Mouse (Mus musculus) kidney, postnatal 0 days (tissue): ENCODE measurements around the gene D630039A03Rik. TPM values are rescaled to one million over a fixed set of nuclear protein-coding genes. Genes with fewer than 3 reads are reported as not detected.
A peak's percentile ranks its signal among the peaks of the same experiment; 100 is the strongest.

Experiments used
- ATAC-seq: fragments of 200-750 bp; cut with Nextera tagmentation; replicated peaks from 2 replicates; pipeline ENCODE4 v1.8.0; 2017; ENCODE audit warnings: low read depth, moderate number of reproducible peaks, moderate TSS enrichment, moderate library complexity; ENCODE audit not compliant: low FRiP score
- DNase-seq: peaks from one replicate; pipeline ENCODE4 v3.0.0-alpha.2; 2016; ENCODE audit warnings: low spot score
- H3K27ac ChIP-seq: fragments of 300-500 bp; sonication (generic); 2 replicates; pipeline ENCODE4 v1.5.1; 2014; ENCODE audit warnings: mild to moderate bottlenecking
- H3K27me3 ChIP-seq: fragments of 300-500 bp; sonication (generic); 2 replicates; pipeline ENCODE4 v1.6.1; 2014; ENCODE audit warnings: low read length, mixed read lengths; ENCODE audit not compliant: insufficient read depth
- H3K36me3 ChIP-seq: fragments of 300-500 bp; sonication (generic); 2 replicates; pipeline ENCODE4 v1.6.1; 2014; ENCODE audit warnings: low read length, mixed read lengths; ENCODE audit not compliant: insufficient read depth
- H3K4me1 ChIP-seq: fragments of 300-500 bp; sonication (generic); replicated peaks from 2 replicates; pipeline ENCODE4 v1.6.1; 2014; ENCODE audit warnings: antibody characterized with exemption, low read length, mixed read lengths; ENCODE audit not compliant: insufficient read depth
- H3K4me2 ChIP-seq: fragments of 300-500 bp; sonication (generic); 2 replicates; pipeline ENCODE4 v1.6.1; 2014; ENCODE audit warnings: mild to moderate bottlenecking, low read length, moderate library complexity, mixed read lengths
- H3K4me3 ChIP-seq: fragments of 300-500 bp; sonication (generic); replicated peaks from 2 replicates; pipeline ENCODE4 v1.5.1; 2014; ENCODE audit warnings: low read depth, low read length
- H3K9ac ChIP-seq: fragments of 300-500 bp; sonication (generic); 2 replicates; pipeline ENCODE4 v1.6.1; 2014; ENCODE audit warnings: low read depth, low read length
- H3K9me3 ChIP-seq: fragments of 300-500 bp; sonication (generic); replicated peaks from 2 replicates; pipeline ENCODE4 v1.6.1; 2016; ENCODE audit warnings: low read length, inconsistent platforms, mixed read lengths
- CTCF ChIP-seq: IDR thresholded peaks from 2 replicates; pipeline ENCODE4 v1.5.1; 2016; ENCODE audit warnings: antibody characterized with exemption, low read depth, mild to moderate bottlenecking, moderate library complexity
- WGBS: fragments of 180-500 bp; shearing (Covaris S2); extraction: QIAGEN DNeasy Blood & Tissue Kit; methylation state at CpG from one replicate; pipeline ENCODE4 v1.1.7; 2014; 5-methylcytosine and 5-hydroxymethylcytosine counted together
- polyA plus RNA-seq: library from polyadenylated mRNA; unstranded; fragments of >200 nt; fragmentation: Nextera tagmentation; extraction: Ambion mirVana; gene quantifications from 2 replicates; pipeline ENCODE4 v1.2.1, GENCODE M21; 2015

D630039A03Rik gene
- polyA plus RNA-seq, 1 experiment from 2014 or later = 2.3 TPM

GRCm38 (mm10) chr4:57934181-57934580 lies 18.1 kb upstream of the D630039A03Rik start:
- TF ChIP-seq CTCF = no peak
- Histone ChIP-seq H3K9me3 (0 out of 2 replicates have a peak, but pooled peaks cover 3% of the 10 kb centered on the region), H3K27ac (no peak overlapping the region), H3K36me3 (no peaks in the 10 kb centered on the region), H3K9ac (no peak overlapping the region), H3K4me3 (no peak overlapping the region), H3K4me1 (no peaks in the 10 kb centered on the region), H3K27me3 (no peaks in the 10 kb centered on the region), H3K4me2 (no peak overlapping the region)
- ATAC-seq (no peak), DNase-seq (no peak)
- WGBS = 78% methylated on average over 5 of the region's 5 CpGs

GRCm38 (mm10) chr4:57930559-57931170 lies 14.6 kb upstream of the D630039A03Rik start:
- Histone ChIP-seq H3K27ac (no peak overlapping the region), H3K4me3 (no peak overlapping the region), H3K27me3 (no peaks in the 10 kb centered on the region), H3K4me2 (no peak overlapping the region), H3K9ac (no peak overlapping the region), H3K9me3 (0 out of 2 replicates have a peak, but pooled peaks cover 3% of the 10 kb centered on the region), H3K36me3 (no peaks in the 10 kb centered on the region), H3K4me1 (no peaks in the 10 kb centered on the region)
- DNase-seq (no peak), ATAC-seq (no peak)
- TF ChIP-seq CTCF = no peak
- 75% methylated on average over 5 of the region's 5 CpGs for WGBS

- Histone ChIP-seq H3K9me3 (0 out of 2 replicates have a peak, but pooled peaks cover 1% of the 10 kb centered on the region), H3K36me3 (no peaks in the 10 kb centered on the region), H3K4me3 (no peak overlapping the region), H3K4me1 (no peaks in the 10 kb centered on the region), H3K9ac (no peak overlapping the region), H3K27me3 (no peaks in the 10 kb centered on the region), H3K27ac (no peak overlapping the region), H3K4me2 (no peak overlapping the region)
- 25% methylated on average over 3 of the region's 3 CpGs for WGBS
- peak; percentile 78 for TF ChIP-seq CTCF
- DNase-seq (peak; percentile 86), ATAC-seq (no peak)
Observed at GRCm38 (mm10) chr4:57927464-57928205, 11.5 kb upstream of the D630039A03Rik start.

GRCm38 (mm10) chr4:57924556-57925071 lies 8.5 kb upstream of the D630039A03Rik start:
- Histone ChIP-seq H3K27me3 (no peaks in the 10 kb centered on the region), H3K4me1 (0 out of 2 replicates have a peak, but pooled peaks cover 3% of the 10 kb centered on the region), H3K4me3 (no peak overlapping the region), H3K4me2 (no peak overlapping the region), H3K27ac (0 out of 2 replicates have a peak overlapping the region, but pooled peaks have one; percentile 0), H3K36me3 (no peaks in the 10 kb centered on the region), H3K9me3 (no peaks in the 10 kb centered on the region), H3K9ac (no peak overlapping the region)
- DNase-seq (no peak), ATAC-seq (no peak)
- WGBS = 74% methylated on average over 6 of the region's 6 CpGs
- no peak for TF ChIP-seq CTCF

GRCm38 (mm10) chr4:57922171-57922570 lies 6.1 kb upstream of the D630039A03Rik start:
- Histone ChIP-seq H3K27ac (no peak overlapping the region), H3K27me3 (no peaks in the 10 kb centered on the region), H3K9ac (no peak overlapping the region), H3K4me3 (no peak overlapping the region), H3K4me1 (0 out of 2 replicates have a peak, but pooled peaks cover 3% of the 10 kb centered on the region), H3K9me3 (no peaks in the 10 kb centered on the region), H3K36me3 (no peaks in the 10 kb centered on the region), H3K4me2 (no peak overlapping the region)
- DNase-seq (no peak), ATAC-seq (no peak)
- TF ChIP-seq CTCF = no peak
- WGBS = 44% methylated on average over 5 of the region's 5 CpGs

GRCm38 (mm10) chr4:57920522-57920921 lies 4.4 kb upstream of the D630039A03Rik start:
- DNase-seq (no peak), ATAC-seq (no peak)
- WGBS = 96% methylated on average over 1 of the region's 1 CpGs
- no peaks in the 10 kb centered on the region for H3K9me3 ChIP-seq
- H3K27ac ChIP-seq = no peak overlapping the region
- H3K4me3 ChIP-seq = no peak overlapping the region
- peaks cover 6% of the 10 kb centered on the region; the same call in 1 of the 2 replicates for H3K4me1 ChIP-seq
- no peak for TF ChIP-seq CTCF
- no peak overlapping the region for H3K4me2 ChIP-seq
- H3K9ac ChIP-seq = no peak overlapping the region
- H3K27me3 ChIP-seq = no peaks in the 10 kb centered on the region
- H3K36me3 ChIP-seq = no peaks in the 10 kb centered on the region
